Mouse (Mus musculus) small intestine, adult 2 months (tissue): ENCODE measurements at regions not wholly inside any gene's neighbourhood (a gene's known extent, or its start where the extent isn't known, plus 50 kb on each side); places are given as distances from the start of the nearest gene placed in this dataset.

Experiments used
- H3K27ac ChIP-seq: fragments of 200-500 bp; 2 replicates; pipeline ENCODE4 v1.5.1; 2012; ENCODE audit warnings: low read depth, low read length, control low read depth, inconsistent platforms; ENCODE audit not compliant: insufficient read depth
- H3K27me3 ChIP-seq: fragments of 200-500 bp; 2 replicates; pipeline ENCODE4 v1.6.1; 2012; ENCODE audit warnings: mild to moderate bottlenecking, moderate library complexity, low read length, inconsistent platforms; ENCODE audit not compliant: control insufficient read depth, insufficient read depth
- H3K36me3 ChIP-seq: fragments of 200-500 bp; 2 replicates; pipeline ENCODE4 v1.6.1; 2012; ENCODE audit warnings: mild to moderate bottlenecking, low read length, control low read depth, inconsistent platforms; ENCODE audit not compliant: control insufficient read depth, insufficient read depth
- H3K4me1 ChIP-seq: fragments of 200-500 bp; 2 replicates; pipeline ENCODE4 v1.6.1; 2012; ENCODE audit warnings: low read length, inconsistent platforms, mixed read lengths; ENCODE audit not compliant: control insufficient read depth, insufficient read depth, insufficient read length
- H3K4me3 ChIP-seq: fragments of 200-500 bp; 2 replicates; pipeline ENCODE4 v1.5.1; 2012; ENCODE audit warnings: low read depth, mild to moderate bottlenecking, control low read depth, inconsistent platforms, low read length, moderate library complexity
- CTCF ChIP-seq: fragments of 200-500 bp; IDR thresholded peaks from 2 replicates; pipeline ENCODE4 v1.5.1; 2012; ENCODE audit warnings: low read depth, mild to moderate bottlenecking, control low read depth, inconsistent platforms, low read length, moderate library complexity, mixed read lengths; ENCODE audit not compliant: insufficient replicate concordance, insufficient read length; ENCODE audit errors: extremely low read depth
- POLR2A ChIP-seq: fragments of 200-500 bp; IDR thresholded peaks from 2 replicates; pipeline ENCODE4 v1.6.1; 2012; ENCODE audit warnings: low read depth, mild to moderate bottlenecking, control low read depth, inconsistent platforms, low read length, moderate library complexity
- WGBS: fragments of 180-500 bp; shearing (Covaris S2); methylation state at CpG from one replicate; pipeline ENCODE4 v1.1.7; 2018; 5-methylcytosine and 5-hydroxymethylcytosine counted together

- Histone ChIP-seq H3K27ac (no peak overlapping the region), H3K36me3 (no peaks in the 10 kb centered on the region), H3K27me3 (no peaks in the 10 kb centered on the region), H3K4me3 (no peak overlapping the region), H3K4me1 (no peaks in the 10 kb centered on the region)
- TF ChIP-seq CTCF, result no peak
- TF ChIP-seq POLR2A, result no peak
- WGBS, result 81% methylated on average over 6 of the region's 6 CpGs
Observed at GRCm38 (mm10) chr9:112905955-112906354, 670.2 kb upstream of the Arpp21 start.

- H3K4me1 ChIP-seq, result no peaks in the 10 kb centered on the region
- TF ChIP-seq CTCF (no peak), POLR2A (no peak)
- H3K36me3 ChIP-seq, result no peaks in the 10 kb centered on the region
- 44% methylated on average over 1 of the region's 1 CpGs for WGBS
- H3K4me3 ChIP-seq, result no peak overlapping the region
- H3K27ac ChIP-seq, result no peak overlapping the region
- H3K27me3 ChIP-seq, result no peaks in the 10 kb centered on the region
Observed at GRCm38 (mm10) chr9:112864921-112865320, 629.2 kb upstream of the Arpp21 start.

- no peaks in the 10 kb centered on the region for H3K36me3 ChIP-seq
- TF ChIP-seq POLR2A, result no peak
- no peak for TF ChIP-seq CTCF
- H3K27me3 ChIP-seq, result no peaks in the 10 kb centered on the region
- no peak overlapping the region for H3K27ac ChIP-seq
- WGBS, result 77% methylated on average over 8 of the region's 8 CpGs
- H3K4me3 ChIP-seq, result no peak overlapping the region
- no peaks in the 10 kb centered on the region for H3K4me1 ChIP-seq
Observed at GRCm38 (mm10) chr9:112861136-112861535, 625.4 kb upstream of the Arpp21 start.

GRCm38 (mm10) chr9:112860307-112860893 lies 624.7 kb upstream of the Arpp21 start:
- Histone ChIP-seq H3K4me3 (no peak overlapping the region), H3K36me3 (no peaks in the 10 kb centered on the region), H3K4me1 (no peaks in the 10 kb centered on the region), H3K27me3 (no peaks in the 10 kb centered on the region), H3K27ac (no peak overlapping the region)
- TF ChIP-seq POLR2A (no peak), CTCF (no peak)
- WGBS, result 62% methylated on average over 3 of the region's 3 CpGs

GRCm38 (mm10) chr9:112841473-112841872 lies 605.7 kb upstream of the Arpp21 start:
- H3K4me1 ChIP-seq, result no peaks in the 10 kb centered on the region
- TF ChIP-seq CTCF (no peak), POLR2A (no peak)
- no peak overlapping the region for H3K27ac ChIP-seq
- no peak overlapping the region for H3K4me3 ChIP-seq
- WGBS, result 52% methylated on average over 6 of the region's 6 CpGs
- no peaks in the 10 kb centered on the region for H3K27me3 ChIP-seq
- H3K36me3 ChIP-seq, result no peaks in the 10 kb centered on the region

GRCm38 (mm10) chr9:112839071-112839793 lies 603.5 kb upstream of the Arpp21 start:
- no peaks in the 10 kb centered on the region for H3K36me3 ChIP-seq
- no peak for TF ChIP-seq CTCF
- TF ChIP-seq POLR2A, result no peak
- no peaks in the 10 kb centered on the region for H3K27me3 ChIP-seq
- no peak overlapping the region for H3K4me3 ChIP-seq
- H3K4me1 ChIP-seq, result no peaks in the 10 kb centered on the region
- 65% methylated on average over 7 of the region's 7 CpGs for WGBS
- H3K27ac ChIP-seq, result no peak overlapping the region

GRCm38 (mm10) chr9:112837563-112837962 lies 601.8 kb upstream of the Arpp21 start:
- no peaks in the 10 kb centered on the region for H3K4me1 ChIP-seq
- H3K27me3 ChIP-seq, result no peaks in the 10 kb centered on the region
- no peak for TF ChIP-seq POLR2A
- TF ChIP-seq CTCF, result no peak
- no peak overlapping the region for H3K27ac ChIP-seq
- H3K36me3 ChIP-seq, result no peaks in the 10 kb centered on the region
- 75% methylated on average over 2 of the region's 2 CpGs for WGBS
- no peak overlapping the region for H3K4me3 ChIP-seq
